Mouse (Mus musculus) liver, postnatal 0 days (tissue): ENCODE data around the gene Sptssb.

Experiments used
- CTCF ChIP-seq: sonication (generic); IDR thresholded peaks from 2 replicates; pipeline ENCODE4 v1.5.1; 2016; ENCODE audit warnings: antibody characterized with exemption, low read depth
- EP300 ChIP-seq: IDR thresholded peaks from 2 replicates; pipeline ENCODE4 v1.6.1; 2016; ENCODE audit warnings: antibody characterized with exemption, low read depth, mild to moderate bottlenecking

- TF ChIP-seq CTCF (no peak), EP300 (no peak)
Observed at GRCm38 (mm10) chr3:69797533-69797932, 62.2 kb downstream of the Sptssb start.
